Mouse (Mus musculus): ENCODE data around the gene Elane. TPM values are rescaled to one million over a fixed set of nuclear protein-coding genes. Genes with fewer than 3 reads are reported as not detected.

Elane gene
- polyA plus RNA-seq, 1 experiment from 2014 or later, result 11.1 TPM

- Histone ChIP-seq H3K27ac (no peak overlapping the region), H3K4me3 (replicated peaks) (no peak overlapping the region), H3K9me3 (no peaks in the 10 kb centered on the region), H3K4me2 (no peak overlapping the region), H3K36me3 (peaks cover 8% of the 10 kb centered on the region; the same call in 1 of the 2 replicates), H3K9ac (no peak overlapping the region), H3K4me1 (peaks cover 51% of the 10 kb centered on the region), H3K27me3 (replicated peaks) (no peaks in the 10 kb centered on the region)
- 87% methylated on average over 18 of the region's 18 CpGs for WGBS
- ATAC-seq (ENCODE audit: insufficient read depth, low FRiP score, low read depth), result no peak
Observed at GRCm38 (mm10) chr10:79929967-79930825, 44.1 kb downstream of the Elane start.

- Histone ChIP-seq H3K27me3 (replicated peaks) (no peaks in the 10 kb centered on the region), H3K9ac (no peak overlapping the region), H3K27ac (no peak overlapping the region), H3K36me3 (peaks cover 8% of the 10 kb centered on the region; the same call in 1 of the 2 replicates), H3K9me3 (no peaks in the 10 kb centered on the region), H3K4me1 (peaks cover 48% of the 10 kb centered on the region), H3K4me2 (no peak overlapping the region), H3K4me3 (replicated peaks) (no peak overlapping the region)
- no peak for ATAC-seq (ENCODE audit: insufficient read depth, low FRiP score, low read depth)
- WGBS, result 93% methylated on average over 16 of the region's 16 CpGs
Observed at GRCm38 (mm10) chr10:79930826-79931186, 44.8 kb downstream of the Elane start.

- peak overlapping the region; percentile 62; the same call in 1 of the 2 replicates for H3K27ac ChIP-seq
- peaks cover 53% of the 10 kb centered on the region for H3K4me1 ChIP-seq
- no peaks in the 10 kb centered on the region for H3K9me3 ChIP-seq
- no peaks in the 10 kb centered on the region for H3K27me3 ChIP-seq (replicated peaks)
- no peak overlapping the region for H3K9ac ChIP-seq
- peaks cover 8% of the 10 kb centered on the region; the same call in 1 of the 2 replicates for H3K36me3 ChIP-seq
- no peak overlapping the region for H3K4me2 ChIP-seq
- 77% methylated on average over 9 of the region's 9 CpGs for WGBS
- ATAC-seq (ENCODE audit: insufficient read depth, low FRiP score, low read depth), result no peak
- H3K4me3 ChIP-seq (replicated peaks), result no peak overlapping the region
Observed at GRCm38 (mm10) chr10:79931797-79932196, 45.8 kb downstream of the Elane start.

GRCm38 (mm10) chr10:79932736-79933135 is 46.7 kb downstream of the Elane start:
- H3K4me2 ChIP-seq, result peak overlapping the region; percentile 2; the same call in 1 of the 2 replicates
- no peak overlapping the region for H3K9ac ChIP-seq
- H3K9me3 ChIP-seq, result no peaks in the 10 kb centered on the region
- no peak for ATAC-seq (ENCODE audit: insufficient read depth, low FRiP score, low read depth)
- H3K27ac ChIP-seq, result peak overlapping the region; percentile 62; the same call in 1 of the 2 replicates
- H3K4me3 ChIP-seq (replicated peaks), result no peak overlapping the region
- H3K36me3 ChIP-seq, result peaks cover 8% of the 10 kb centered on the region; the same call in 1 of the 2 replicates
- H3K27me3 ChIP-seq (replicated peaks), result no peaks in the 10 kb centered on the region
- peaks cover 63% of the 10 kb centered on the region for H3K4me1 ChIP-seq
- 24% methylated on average over 8 of the region's 8 CpGs for WGBS

- H3K4me2 ChIP-seq, result peak overlapping the region; percentile 2; the same call in 1 of the 2 replicates
- H3K9ac ChIP-seq, result no peak overlapping the region
- no peak for ATAC-seq (ENCODE audit: insufficient read depth, low FRiP score, low read depth)
- peaks cover 8% of the 10 kb centered on the region; the same call in 1 of the 2 replicates for H3K36me3 ChIP-seq
- H3K27me3 ChIP-seq (replicated peaks), result no peaks in the 10 kb centered on the region
- peaks cover 64% of the 10 kb centered on the region for H3K4me1 ChIP-seq
- peak overlapping the region; percentile 62; the same call in 1 of the 2 replicates for H3K27ac ChIP-seq
- WGBS, result 54% methylated on average over 9 of the region's 9 CpGs
- H3K9me3 ChIP-seq, result no peaks in the 10 kb centered on the region
- no peak overlapping the region for H3K4me3 ChIP-seq (replicated peaks)
Observed at GRCm38 (mm10) chr10:79933145-79933679, 47.2 kb downstream of the Elane start.

- Histone ChIP-seq H3K9ac (no peak overlapping the region), H3K4me1 (peaks cover 62% of the 10 kb centered on the region), H3K4me2 (0 out of 2 replicates have a peak overlapping the region, but pooled peaks have one; percentile 4), H3K27ac (peak overlapping the region; percentile 62), H3K4me3 (replicated peaks) (no peak overlapping the region), H3K36me3 (peaks cover 8% of the 10 kb centered on the region; the same call in 1 of the 2 replicates), H3K27me3 (replicated peaks) (no peaks in the 10 kb centered on the region), H3K9me3 (no peaks in the 10 kb centered on the region)
- 74% methylated on average over 6 of the region's 6 CpGs for WGBS
- no peak for ATAC-seq (ENCODE audit: insufficient read depth, low FRiP score, low read depth)
Observed at GRCm38 (mm10) chr10:79933861-79934260, 47.8 kb downstream of the Elane start.

GRCm38 (mm10) chr10:79934272-79934721 is 48.2 kb downstream of the Elane start:
- Histone ChIP-seq H3K36me3 (peaks cover 8% of the 10 kb centered on the region; the same call in 1 of the 2 replicates), H3K27me3 (replicated peaks) (no peaks in the 10 kb centered on the region), H3K4me2 (0 out of 2 replicates have a peak overlapping the region, but pooled peaks have one; percentile 4), H3K4me3 (replicated peaks) (no peak overlapping the region), H3K9me3 (no peaks in the 10 kb centered on the region), H3K9ac (no peak overlapping the region), H3K27ac (peak overlapping the region; percentile 62), H3K4me1 (peaks cover 58% of the 10 kb centered on the region)
- WGBS, result 44% methylated on average over 13 of the region's 13 CpGs
- ATAC-seq (ENCODE audit: insufficient read depth, low FRiP score, low read depth), result no peak

GRCm38 (mm10) chr10:79934794-79935569 is 48.9 kb downstream of the Elane start:
- peaks cover 8% of the 10 kb centered on the region; the same call in 1 of the 2 replicates for H3K36me3 ChIP-seq
- H3K27ac ChIP-seq, result no peak overlapping the region
- peaks cover 54% of the 10 kb centered on the region for H3K4me1 ChIP-seq

GRCm38 (mm10) chr10:79936284-79936910 is 50.4 kb downstream of the Elane start:
- peak overlapping the region; percentile 26 for H3K4me2 ChIP-seq
- H3K4me3 ChIP-seq (replicated peaks), result no peak overlapping the region
- peaks cover 8% of the 10 kb centered on the region; the same call in 1 of the 2 replicates for H3K36me3 ChIP-seq
- no peaks in the 10 kb centered on the region for H3K27me3 ChIP-seq (replicated peaks)
- H3K9me3 ChIP-seq, result no peaks in the 10 kb centered on the region
- 59% methylated on average over 10 of the region's 10 CpGs for WGBS
- ATAC-seq (ENCODE audit: insufficient read depth, low FRiP score, low read depth), result no peak
- peak overlapping the region; percentile 63 for H3K27ac ChIP-seq
- H3K9ac ChIP-seq, result no peak overlapping the region
- peaks cover 53% of the 10 kb centered on the region for H3K4me1 ChIP-seq

More at GRCm38 (mm10) chr10:79934794-79935569, 48.9 kb downstream of the Elane start:
- Histone ChIP-seq H3K9ac (no peak overlapping the region), H3K4me3 (replicated peaks) (no peak overlapping the region), H3K27me3 (replicated peaks) (no peaks in the 10 kb centered on the region), H3K4me2 (no peak overlapping the region), H3K9me3 (no peaks in the 10 kb centered on the region)
- 82% methylated on average over 16 of the region's 16 CpGs for WGBS
- no peak for ATAC-seq (ENCODE audit: insufficient read depth, low FRiP score, low read depth)

- Histone ChIP-seq H3K36me3 (peaks cover 5% of the 10 kb centered on the region; the same call in 1 of the 2 replicates), H3K9ac (no peak overlapping the region), H3K27ac (peak overlapping the region; percentile 63), H3K4me2 (peak overlapping the region; percentile 26), H3K4me3 (replicated peaks) (no peak overlapping the region), H3K4me1 (peaks cover 47% of the 10 kb centered on the region), H3K9me3 (no peaks in the 10 kb centered on the region), H3K27me3 (replicated peaks) (no peaks in the 10 kb centered on the region)
- ATAC-seq (ENCODE audit: insufficient read depth, low FRiP score, low read depth), result peak; percentile 36; the same call in 1 of the 2 replicates
- WGBS, result 54% methylated on average over 27 of the region's 27 CpGs
Observed at GRCm38 (mm10) chr10:79936911-79937441, 50.9 kb downstream of the Elane start.
